In the genomic region with DNA sequence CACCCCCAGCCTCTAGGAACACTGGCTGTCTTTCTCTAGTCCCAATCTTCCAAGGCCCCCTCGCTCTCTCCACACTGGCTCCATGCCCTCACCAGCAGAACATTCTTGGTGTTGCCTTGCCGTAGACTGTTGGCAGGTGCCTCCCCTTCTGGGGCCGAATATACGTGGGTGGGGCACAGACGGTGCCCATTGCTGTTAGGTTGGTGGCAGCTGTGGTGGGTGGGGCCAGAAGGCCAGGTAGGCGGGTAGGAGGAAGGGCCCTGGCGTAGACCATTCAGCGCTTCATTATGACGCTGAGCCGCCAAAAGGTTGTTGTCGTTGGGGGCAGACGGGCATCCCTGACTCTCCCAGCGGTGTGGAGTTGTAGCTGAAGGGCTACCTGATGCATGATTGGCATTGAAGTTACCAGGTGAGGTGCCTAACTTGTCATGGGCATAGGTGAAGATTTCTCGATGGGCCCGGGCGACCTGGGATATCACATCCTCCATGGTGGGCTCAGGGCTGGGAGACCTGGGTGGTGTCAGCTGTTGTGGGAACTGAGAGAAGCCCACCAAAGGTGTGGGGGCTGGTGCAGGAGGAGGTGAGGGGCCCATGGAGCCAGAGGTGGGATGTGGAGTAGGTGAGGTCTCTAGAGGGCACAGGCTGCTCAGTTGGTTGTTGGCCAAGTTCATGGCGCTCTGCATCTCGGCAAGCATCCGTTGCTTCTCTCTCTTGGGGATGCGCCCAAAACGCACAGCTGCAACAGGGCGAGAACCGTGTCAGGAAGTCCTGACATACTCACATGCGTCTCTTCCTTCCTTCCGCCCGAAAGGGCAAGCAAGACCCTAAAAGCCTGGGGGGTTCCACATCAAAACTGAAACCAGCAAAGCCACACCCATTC, we compare ENCODE assay signal across 10 mouse cellular contexts. TPM values are rescaled to one million over a fixed set of nuclear protein-coding genes. Genes with fewer than 3 reads are reported as not detected.
A peak's percentile ranks its signal among the peaks of the same experiment; 100 is the strongest.
DNase-seq lines count a peak whose midpoint lies in the region; ATAC-seq and TF ChIP-seq lines count a peak whose summit lies in the region.
"Had no signal": no experiment of that assay in that cellular context is flagged by ENCODE, and none has a peak within 500 bp of the region (broad histone marks: within the 10 kb centered on the region; RNA-seq: fewer than 3 reads in every experiment).

No protein-coding gene starts in this region.

- no peak overlapping the region for H3K4me2 ChIP-seq in midbrain, embryonic 13.5 days (replicated peaks)
- H3K4me2 ChIP-seq: embryonic facial prominence, embryonic 12.5 days; limb, embryonic 15.5 days had no signal

- TF ChIP-seq POLR2A in bone marrow, adult 2 months (IDR thresholded peaks at IDR 0.05; ENCODE audit: borderline replicate concordance, control insufficient read depth, low read depth, low read length): no peak

- 78% methylated on average over 26 of the region's 26 CpGs for WGBS in bone marrow, adult 2 months
- 95% methylated on average over 26 of the region's 26 CpGs for WGBS in midbrain, embryonic 13.5 days

- peaks cover 43% of the 10 kb centered on the region for H3K36me3 ChIP-seq in midbrain, embryonic 13.5 days

- no peak for ATAC-seq in midbrain, embryonic 13.5 days
- ATAC-seq in megakaryocyte, adult 5-6 weeks (ENCODE audit: poor library complexity, severe bottlenecking): no peak

- intact Hi-C loops in gastrocnemius, postnatal 14 days (cut with DNase I; ENCODE audit: low total_unique reads): no loop called here

- no peak for TF ChIP-seq CTCF in bone marrow, adult 2 months (IDR thresholded peaks at IDR 0.05; ENCODE audit: control insufficient read depth, insufficient read depth, low read length)

- peaks cover 4% of the 10 kb centered on the region; the same call in 1 of the 2 replicates for H3K4me1 ChIP-seq in bone marrow, adult 2 months (ENCODE audit: control insufficient read depth, insufficient read depth, low read length)
- peaks cover 66% of the 10 kb centered on the region for H3K4me1 ChIP-seq in midbrain, embryonic 13.5 days (replicated peaks)

- DNase-seq in kidney, adult 11 months: peak; percentile 55
- DNase-seq in kidney, postnatal 25 days: no peak
- peak; percentile 41 for DNase-seq in gastrocnemius, postnatal 14 days
- peak; percentile 60 to 67 for DNase-seq in layer of hippocampus, postnatal 10 days (ENCODE audit: low spot score in 2 of 2)
- no peak for DNase-seq in urinary bladder, postnatal 10 days (ENCODE audit: low spot score)

- no peaks in the 10 kb centered on the region for H3K27me3 ChIP-seq in midbrain, embryonic 13.5 days
- H3K27me3 ChIP-seq: embryonic facial prominence, embryonic 12.5 days; limb, embryonic 15.5 days had no signal

- H3K9ac ChIP-seq in midbrain, embryonic 13.5 days (replicated peaks): no peak overlapping the region
- H3K9ac ChIP-seq: embryonic facial prominence, embryonic 12.5 days; limb, embryonic 15.5 days had no signal

- peak overlapping the region; percentile 10 for H3K27ac ChIP-seq in bone marrow, adult 2 months (ENCODE audit: control insufficient read depth, insufficient read depth, low read depth, low read length, poor library complexity)
- H3K27ac ChIP-seq in midbrain, embryonic 13.5 days: no peak overlapping the region
- H3K27ac ChIP-seq: embryonic facial prominence, embryonic 12.5 days; limb, embryonic 15.5 days had no signal

- H3K4me3 ChIP-seq in bone marrow, adult 2 months (replicated peaks; ENCODE audit: control insufficient read depth, low read depth, low read length): no peak overlapping the region
- H3K4me3 ChIP-seq in midbrain, embryonic 13.5 days (replicated peaks): no peak overlapping the region
- H3K4me3 ChIP-seq: embryonic facial prominence, embryonic 12.5 days; limb, embryonic 15.5 days had no signal

- no peaks in the 10 kb centered on the region for H3K9me3 ChIP-seq in midbrain, embryonic 13.5 days
- H3K9me3 ChIP-seq: embryonic facial prominence, embryonic 12.5 days; limb, embryonic 15.5 days had no signal

RNA-seq across cellular contexts. Expression of gene Nr1d1, which starts 4.8 kb away (rescaled TPM):
- 2.4 and 4.8 TPM in 2 replicates for polyA plus RNA-seq in bone marrow, adult 2 months (2011; ENCODE audit: insufficient read depth, insufficient read length, low replicate concordance, missing spikeins)
- 10 to 100 TPM; 27.3 to 64.6 TPM for total RNA-seq in gastrocnemius, postnatal 14 days (2021)
- 10 to 100 TPM; 39.1 to 41.5 TPM for total RNA-seq in layer of hippocampus, postnatal 10 days (2021)
- 1.2 and 1.9 TPM in 2 replicates for polyA plus RNA-seq in midbrain, embryonic 13.5 days (2015; fragmentation: Nextera tagmentation; extraction: Ambion mirVana)
- 0.11 and 0.25 TPM in 2 replicates for total RNA-seq in megakaryocyte, adult 5-6 weeks (2015)
- total RNA-seq in megakaryocyte, adult 5-6 weeks (2017): 0.12 and 0.37 TPM in 2 replicates

RNA-seq across cellular contexts. Expression of gene Msl1, which starts 25.0 kb away (rescaled TPM):
- polyA plus RNA-seq in bone marrow, adult 2 months (2011; ENCODE audit: insufficient read depth, insufficient read length, low replicate concordance, missing spikeins): 46.7 and 69.9 TPM in 2 replicates
- 10 to 100 TPM; 49.0 to 55.3 TPM for total RNA-seq in gastrocnemius, postnatal 14 days (2021)
- 100 to 1,000 TPM; 147 to 157 TPM for total RNA-seq in layer of hippocampus, postnatal 10 days (2021)
- 34.2 and 34.5 TPM in 2 replicates for polyA plus RNA-seq in midbrain, embryonic 13.5 days (2015; fragmentation: Nextera tagmentation; extraction: Ambion mirVana)
- total RNA-seq in megakaryocyte, adult 5-6 weeks (2015): 73.7 and 74.9 TPM in 2 replicates
- total RNA-seq in megakaryocyte, adult 5-6 weeks (2017): 111 and 119 TPM in 2 replicates

RNA-seq across cellular contexts. Expression of gene Thra, which starts 29.9 kb away (rescaled TPM):
- polyA plus RNA-seq in bone marrow, adult 2 months (2011; ENCODE audit: insufficient read depth, insufficient read length, low replicate concordance, missing spikeins): 27.5 and 35.4 TPM in 2 replicates
- 100 to 1,000 TPM in 1 of 2 experiments, 10 to 100 TPM in 1; 91.8 to 106 TPM for total RNA-seq in gastrocnemius, postnatal 14 days (2021)
- 1,000 to 10,000 TPM; 1,331 to 1,411 TPM for total RNA-seq in layer of hippocampus, postnatal 10 days (2021)
- polyA plus RNA-seq in midbrain, embryonic 13.5 days (2015; fragmentation: Nextera tagmentation; extraction: Ambion mirVana): 99.6 and 106 TPM in 2 replicates
- total RNA-seq in megakaryocyte, adult 5-6 weeks (2015): 10.0 and 11.6 TPM in 2 replicates
- total RNA-seq in megakaryocyte, adult 5-6 weeks (2017): 8.0 and 9.0 TPM in 2 replicates

RNA-seq across cellular contexts. Expression of gene Casc3, which starts 34.4 kb away (rescaled TPM):
- polyA plus RNA-seq in bone marrow, adult 2 months (2011; ENCODE audit: insufficient read depth, insufficient read length, low replicate concordance, missing spikeins): 29.3 and 38.5 TPM in 2 replicates
- 10 to 100 TPM; 20.1 to 21.5 TPM for total RNA-seq in gastrocnemius, postnatal 14 days (2021)
- total RNA-seq in layer of hippocampus, postnatal 10 days (2021): 10 to 100 TPM; 65.8 to 66.3 TPM
- polyA plus RNA-seq in midbrain, embryonic 13.5 days (2015; fragmentation: Nextera tagmentation; extraction: Ambion mirVana): 52.6 and 57.6 TPM in 2 replicates
- 35.6 and 39.9 TPM in 2 replicates for total RNA-seq in megakaryocyte, adult 5-6 weeks (2015)
- 32.1 and 33.2 TPM in 2 replicates for total RNA-seq in megakaryocyte, adult 5-6 weeks (2017)

RNA-seq across cellular contexts. Expression of gene Med24, which starts 41.1 kb away (rescaled TPM):
- polyA plus RNA-seq in bone marrow, adult 2 months (2011; ENCODE audit: insufficient read depth, insufficient read length, low replicate concordance, missing spikeins): 26.7 and 28.7 TPM in 2 replicates
- 10 to 100 TPM; 40.3 to 42.0 TPM for total RNA-seq in gastrocnemius, postnatal 14 days (2021)
- total RNA-seq in layer of hippocampus, postnatal 10 days (2021): 100 to 1,000 TPM in 1 of 2 experiments, 10 to 100 TPM in 1; 93.8 to 103 TPM
- polyA plus RNA-seq in midbrain, embryonic 13.5 days (2015; fragmentation: Nextera tagmentation; extraction: Ambion mirVana): 83.5 and 90.3 TPM in 2 replicates
- total RNA-seq in megakaryocyte, adult 5-6 weeks (2015): 17.9 and 21.5 TPM in 2 replicates
- 22.6 and 31.3 TPM in 2 replicates for total RNA-seq in megakaryocyte, adult 5-6 weeks (2017)

Comparison
In these comparisons a context has a peak if more than half of its experiments do, and no peak if none do; other contexts are left out.
1. DNase-seq: peak in kidney, adult 11 months (single experiment), gastrocnemius, postnatal 14 days (single experiment) and layer of hippocampus, postnatal 10 days (2 of 2); none in kidney, postnatal 25 days (0 of 2) and urinary bladder, postnatal 10 days (single experiment).
2. RNA of gene Nr1d1, which starts 4.8 kb away (total RNA-seq): 27.3 to 64.6 TPM in gastrocnemius, postnatal 14 days and 39.1 to 41.5 TPM in layer of hippocampus, postnatal 10 days; 0.11 to 0.37 TPM in megakaryocyte, adult 5-6 weeks; every median in the first group is over 10 times any median in the second.
3. RNA of gene Thra, which starts 29.9 kb away (total RNA-seq): 1,331 to 1,411 TPM in layer of hippocampus, postnatal 10 days; 91.8 to 106 TPM in gastrocnemius, postnatal 14 days and 8.0 to 11.6 TPM in megakaryocyte, adult 5-6 weeks; every median in the first group is over 10 times any median in the second.